Mouse (Mus musculus) thymus, adult 2 months (tissue): Measurements from ENCODE around the gene Cd48. TPM values are rescaled to one million over a fixed set of nuclear protein-coding genes. Genes with fewer than 3 reads are reported as not detected.
A peak's percentile ranks its signal among the peaks of the same experiment; 100 is the strongest.
"Not testable (repeated sequence)": the region's sequence is repeated elsewhere in the genome, so short reads cannot be mapped to it uniquely, and the experiment has no call there.

ENCODE experiments used
- DNase-seq: peaks from one replicate; pipeline ENCODE4 v3.0.0; 2021
- H3K27ac ChIP-seq: fragments of 200-500 bp; 2 replicates; pipeline ENCODE4 v1.5.1; 2012; ENCODE audit warnings: low read length, control low read depth; ENCODE audit not compliant: control insufficient read depth, insufficient read depth
- H3K27me3 ChIP-seq: fragments of 200-500 bp; 2 replicates; pipeline ENCODE4 v1.6.1; 2012; ENCODE audit warnings: mild to moderate bottlenecking, low read length, moderate library complexity, mixed read lengths; ENCODE audit not compliant: control insufficient read depth, insufficient read depth
- H3K36me3 ChIP-seq: fragments of 200-500 bp; 2 replicates; pipeline ENCODE4 v1.6.1; 2012; ENCODE audit warnings: mild to moderate bottlenecking, low read length, moderate library complexity; ENCODE audit not compliant: control insufficient read depth, insufficient read depth
- H3K4me1 ChIP-seq: fragments of 200-500 bp; replicated peaks from 2 replicates; pipeline ENCODE4 v1.6.1; 2012; ENCODE audit warnings: low read length; ENCODE audit not compliant: control insufficient read depth, insufficient read depth
- H3K4me3 ChIP-seq: fragments of 200-500 bp; 2 replicates; pipeline ENCODE4 v1.5.1; 2012; ENCODE audit warnings: mild to moderate bottlenecking, low read length, control low read depth, moderate library complexity; ENCODE audit not compliant: control insufficient read depth, insufficient read depth
- CTCF ChIP-seq: fragments of 200-500 bp; IDR thresholded peaks from 2 replicates; pipeline ENCODE4 v1.5.1; 2012; ENCODE audit warnings: mild to moderate bottlenecking, control low read depth, low read length, moderate library complexity, borderline replicate concordance; ENCODE audit not compliant: control insufficient read depth, poor library complexity, insufficient read depth; ENCODE audit errors: extremely low read depth
- POLR2A ChIP-seq: fragments of 200-500 bp; IDR thresholded peaks from 2 replicates; pipeline ENCODE4 v1.6.1; 2012; ENCODE audit warnings: mild to moderate bottlenecking, low read length, control low read depth, moderate library complexity; ENCODE audit not compliant: control insufficient read depth, poor library complexity, insufficient read depth; ENCODE audit errors: extremely low read depth
- WGBS: fragments of 180-500 bp; shearing (Covaris S2); methylation state at CpG from one replicate; pipeline ENCODE4 v1.1.7; 2018; 5-methylcytosine and 5-hydroxymethylcytosine counted together
- polyA plus RNA-seq: library from polyadenylated mRNA; depleted of rRNA; stranded (reverse); fragments of >200 nt; gene quantifications from 2 replicates; pipeline ENCODE4 v1.2.3, GENCODE M21; 2012

The Cd48 gene
- polyA plus RNA-seq, 1 experiment, result 63.2 TPM

GRCm38 (mm10) chr1:171663757-171664156 is 18.1 kb upstream of the Cd48 start:
- H3K4me3 ChIP-seq, result no peak overlapping the region
- 99% methylated on average over 2 of the region's 2 CpGs for WGBS
- H3K4me1 ChIP-seq, result no peaks in the 10 kb centered on the region
- H3K27me3 ChIP-seq, result no peaks in the 10 kb centered on the region
- no peak for DNase-seq
- TF ChIP-seq CTCF, result no peak
- TF ChIP-seq POLR2A, result no peak
- no peak overlapping the region for H3K27ac ChIP-seq
- H3K36me3 ChIP-seq, result no peaks in the 10 kb centered on the region

GRCm38 (mm10) chr1:171666350-171666749 is 15.5 kb upstream of the Cd48 start:
- no peak for TF ChIP-seq POLR2A
- TF ChIP-seq CTCF, result no peak
- no peak overlapping the region for H3K27ac ChIP-seq
- H3K4me1 ChIP-seq, result no peaks in the 10 kb centered on the region
- H3K4me3 ChIP-seq, result no peak overlapping the region
- H3K27me3 ChIP-seq, result no peaks in the 10 kb centered on the region
- 96% methylated on average over 6 of the region's 6 CpGs for WGBS
- no peak for DNase-seq
- no peaks in the 10 kb centered on the region for H3K36me3 ChIP-seq

GRCm38 (mm10) chr1:171667160-171667559 is 14.6 kb upstream of the Cd48 start:
- Histone ChIP-seq H3K27ac (no peak overlapping the region), H3K4me3 (no peak overlapping the region), H3K36me3 (no peaks in the 10 kb centered on the region), H3K27me3 (no peaks in the 10 kb centered on the region), H3K4me1 (no peaks in the 10 kb centered on the region)
- TF ChIP-seq POLR2A (no peak), CTCF (no peak)
- DNase-seq, result no peak
- WGBS, result 98% methylated on average over 1 of the region's 1 CpGs

GRCm38 (mm10) chr1:171672451-171672850 is 9.4 kb upstream of the Cd48 start:
- not testable (repeated sequence) for H3K36me3 ChIP-seq, H3K27ac ChIP-seq, H3K4me1 ChIP-seq, H3K4me3 ChIP-seq, H3K27me3 ChIP-seq
- 71% methylated on average over 2 of the region's 2 CpGs for WGBS
- peak; percentile 16 for DNase-seq

GRCm38 (mm10) chr1:171672854-171673475 is 8.8 kb upstream of the Cd48 start:
- Histone ChIP-seq H3K4me3 (no peak overlapping the region), H3K27ac (no peak overlapping the region), H3K27me3 (no peaks in the 10 kb centered on the region), H3K36me3 (no peaks in the 10 kb centered on the region), H3K4me1 (peaks cover 4% of the 10 kb centered on the region)
- 33% methylated on average over 5 of the region's 5 CpGs for WGBS
- peak; percentile 15 for DNase-seq
- TF ChIP-seq POLR2A (no peak), CTCF (no peak)

GRCm38 (mm10) chr1:171674467-171674866 is 7.3 kb upstream of the Cd48 start:
- TF ChIP-seq POLR2A, result no peak
- H3K4me1 ChIP-seq, result peaks cover 4% of the 10 kb centered on the region
- H3K36me3 ChIP-seq, result no peaks in the 10 kb centered on the region
- H3K4me3 ChIP-seq, result no peak overlapping the region
- no peak overlapping the region for H3K27ac ChIP-seq
- peak; percentile 11 for DNase-seq
- no peaks in the 10 kb centered on the region for H3K27me3 ChIP-seq
- 25% methylated on average over 1 of the region's 1 CpGs for WGBS

GRCm38 (mm10) chr1:171677721-171678120 is 4.1 kb upstream of the Cd48 start:
- no peaks in the 10 kb centered on the region for H3K36me3 ChIP-seq
- no peak overlapping the region for H3K4me3 ChIP-seq
- no peak overlapping the region for H3K27ac ChIP-seq
- TF ChIP-seq CTCF (no peak), POLR2A (no peak)
- DNase-seq, result no peak
- H3K4me1 ChIP-seq, result peaks cover 17% of the 10 kb centered on the region
- no peaks in the 10 kb centered on the region for H3K27me3 ChIP-seq
- 42% methylated on average over 1 of the region's 1 CpGs for WGBS
